Mouse (Mus musculus): Measurements from ENCODE around the gene Tom1l2. TPM values are rescaled to one million over a fixed set of nuclear protein-coding genes. Genes with fewer than 3 reads are reported as not detected.

Tom1l2 gene
- polyA plus RNA-seq, 1 experiment = 213 TPM

GRCm38 (mm10) chr11:60311025-60311854 lies 41.5 kb downstream of the Tom1l2 start:
- Histone ChIP-seq H3K4me1 (ENCODE audit: control insufficient read depth, insufficient read depth, low read length) (peaks cover 14% of the 10 kb centered on the region), H3K27ac (ENCODE audit: insufficient read depth, low read length) (peak overlapping the region; percentile 61), H3K4me3 (ENCODE audit: insufficient read depth, low read length) (no peak overlapping the region)
- TF ChIP-seq CTCF (IDR thresholded peaks at IDR 0.05; ENCODE audit: extremely low read depth, insufficient read depth, low read length) = no peak
- no peak for TF ChIP-seq POLR2A (IDR thresholded peaks at IDR 0.05; ENCODE audit: extremely low read depth, insufficient read depth, low read length)

- Histone ChIP-seq H3K4me1 (ENCODE audit: control insufficient read depth, insufficient read depth, low read length) (peaks cover 19% of the 10 kb centered on the region), H3K4me3 (ENCODE audit: insufficient read depth, low read length) (no peak overlapping the region), H3K27ac (ENCODE audit: insufficient read depth, low read length) (no peak overlapping the region)
- TF ChIP-seq POLR2A (IDR thresholded peaks at IDR 0.05; ENCODE audit: extremely low read depth, insufficient read depth, low read length) = no peak
- TF ChIP-seq CTCF (IDR thresholded peaks at IDR 0.05; ENCODE audit: extremely low read depth, insufficient read depth, low read length) = no peak
These were observed 42.8 kb downstream of the Tom1l2 start for GRCm38 (mm10) chr11:60309875-60310274.

- H3K4me3 ChIP-seq (ENCODE audit: insufficient read depth, low read length) = no peak overlapping the region
- TF ChIP-seq CTCF (IDR thresholded peaks at IDR 0.05; ENCODE audit: extremely low read depth, insufficient read depth, low read length) (no peak), POLR2A (IDR thresholded peaks at IDR 0.05; ENCODE audit: extremely low read depth, insufficient read depth, low read length) (no peak)
- peaks cover 19% of the 10 kb centered on the region for H3K4me1 ChIP-seq (ENCODE audit: control insufficient read depth, insufficient read depth, low read length)
- H3K27ac ChIP-seq (ENCODE audit: insufficient read depth, low read length) = no peak overlapping the region
These were observed 44.1 kb downstream of the Tom1l2 start for GRCm38 (mm10) chr11:60308506-60309116.

GRCm38 (mm10) chr11:60308061-60308460 lies 44.6 kb downstream of the Tom1l2 start:
- Histone ChIP-seq H3K4me1 (ENCODE audit: control insufficient read depth, insufficient read depth, low read length) (peaks cover 22% of the 10 kb centered on the region), H3K27ac (ENCODE audit: insufficient read depth, low read length) (no peak overlapping the region), H3K4me3 (ENCODE audit: insufficient read depth, low read length) (no peak overlapping the region)
- TF ChIP-seq POLR2A (IDR thresholded peaks at IDR 0.05; ENCODE audit: extremely low read depth, insufficient read depth, low read length) (no peak), CTCF (IDR thresholded peaks at IDR 0.05; ENCODE audit: extremely low read depth, insufficient read depth, low read length) (no peak)

- H3K27ac ChIP-seq (ENCODE audit: insufficient read depth, low read length) = no peak overlapping the region
- H3K4me3 ChIP-seq (ENCODE audit: insufficient read depth, low read length) = no peak overlapping the region
- TF ChIP-seq POLR2A (IDR thresholded peaks at IDR 0.05; ENCODE audit: extremely low read depth, insufficient read depth, low read length) (no peak), CTCF (IDR thresholded peaks at IDR 0.05; ENCODE audit: extremely low read depth, insufficient read depth, low read length) (no peak)
- H3K4me1 ChIP-seq (ENCODE audit: control insufficient read depth, insufficient read depth, low read length) = peaks cover 23% of the 10 kb centered on the region
These were observed 45.3 kb downstream of the Tom1l2 start for GRCm38 (mm10) chr11:60307375-60307825.

- Histone ChIP-seq H3K27ac (ENCODE audit: insufficient read depth, low read length) (no peak overlapping the region), H3K4me1 (ENCODE audit: control insufficient read depth, insufficient read depth, low read length) (peaks cover 26% of the 10 kb centered on the region), H3K4me3 (ENCODE audit: insufficient read depth, low read length) (no peak overlapping the region)
- TF ChIP-seq POLR2A (IDR thresholded peaks at IDR 0.05; ENCODE audit: extremely low read depth, insufficient read depth, low read length) (no peak), CTCF (IDR thresholded peaks at IDR 0.05; ENCODE audit: extremely low read depth, insufficient read depth, low read length) (peak; percentile 46)
These were observed 45.9 kb downstream of the Tom1l2 start for GRCm38 (mm10) chr11:60306834-60307233.

- TF ChIP-seq CTCF (IDR thresholded peaks at IDR 0.05; ENCODE audit: extremely low read depth, insufficient read depth, low read length) (no peak), POLR2A (IDR thresholded peaks at IDR 0.05; ENCODE audit: extremely low read depth, insufficient read depth, low read length) (no peak)
- Histone ChIP-seq H3K4me3 (ENCODE audit: insufficient read depth, low read length) (no peak overlapping the region), H3K27ac (ENCODE audit: insufficient read depth, low read length) (no peak overlapping the region), H3K4me1 (ENCODE audit: control insufficient read depth, insufficient read depth, low read length) (peaks cover 21% of the 10 kb centered on the region)
These were observed 47.1 kb downstream of the Tom1l2 start for GRCm38 (mm10) chr11:60305611-60306010.

GRCm38 (mm10) chr11:60303497-60303896 lies 49.2 kb downstream of the Tom1l2 start:
- Histone ChIP-seq H3K4me1 (ENCODE audit: control insufficient read depth, insufficient read depth, low read length) (peaks cover 24% of the 10 kb centered on the region), H3K27ac (ENCODE audit: insufficient read depth, low read length) (no peak overlapping the region), H3K4me3 (ENCODE audit: insufficient read depth, low read length) (no peak overlapping the region)
- TF ChIP-seq CTCF (IDR thresholded peaks at IDR 0.05; ENCODE audit: extremely low read depth, insufficient read depth, low read length) = no peak
- no peak for TF ChIP-seq POLR2A (IDR thresholded peaks at IDR 0.05; ENCODE audit: extremely low read depth, insufficient read depth, low read length)

- H3K4me1 ChIP-seq (ENCODE audit: control insufficient read depth, insufficient read depth, low read length) = peaks cover 29% of the 10 kb centered on the region
- H3K27ac ChIP-seq (ENCODE audit: insufficient read depth, low read length) = peak overlapping the region; percentile 45
- H3K4me3 ChIP-seq (ENCODE audit: insufficient read depth, low read length) = no peak overlapping the region
- TF ChIP-seq CTCF (IDR thresholded peaks at IDR 0.05; ENCODE audit: extremely low read depth, insufficient read depth, low read length) (no peak), POLR2A (IDR thresholded peaks at IDR 0.05; ENCODE audit: extremely low read depth, insufficient read depth, low read length) (no peak)
These were observed 50.2 kb downstream of the Tom1l2 start for GRCm38 (mm10) chr11:60302354-60303083.
